Mouse (Mus musculus) heart, embryonic 15.5 days (tissue): ENCODE measurements around the gene Etnk1. TPM values are rescaled to one million over a fixed set of nuclear protein-coding genes. Genes with fewer than 3 reads are reported as not detected.

Source experiments
- ATAC-seq: fragments of 200-750 bp; cut with Nextera tagmentation; replicated peaks from 2 replicates; pipeline ENCODE4 v1.8.0; 2017; ENCODE audit warnings: low read depth, moderate TSS enrichment; ENCODE audit not compliant: insufficient number of reproducible peaks, insufficient read depth, low FRiP score
- H3K27ac ChIP-seq: fragments of 300-500 bp; sonication (generic); 2 replicates; pipeline ENCODE4 v1.5.1; 2015; ENCODE audit warnings: mild to moderate bottlenecking, inconsistent platforms
- H3K27me3 ChIP-seq: fragments of 300-500 bp; sonication (generic); 2 replicates; pipeline ENCODE4 v1.6.1; 2015; ENCODE audit warnings: inconsistent platforms
- H3K36me3 ChIP-seq: fragments of 300-500 bp; sonication (generic); 2 replicates; pipeline ENCODE4 v1.6.1; 2015; ENCODE audit warnings: mild to moderate bottlenecking, inconsistent platforms
- H3K4me1 ChIP-seq: fragments of 300-500 bp; sonication (generic); replicated peaks from 2 replicates; pipeline ENCODE4 v1.6.1; 2015; ENCODE audit warnings: inconsistent platforms
- H3K4me2 ChIP-seq: fragments of 300-500 bp; sonication (generic); 2 replicates; pipeline ENCODE4 v1.6.1; 2015; ENCODE audit warnings: inconsistent platforms, mild to moderate bottlenecking, moderate library complexity
- H3K4me3 ChIP-seq: fragments of 300-500 bp; sonication (generic); 2 replicates; pipeline ENCODE4 v1.5.1; 2015; ENCODE audit warnings: mild to moderate bottlenecking, inconsistent platforms
- H3K9ac ChIP-seq: fragments of 300-500 bp; sonication (generic); 2 replicates; pipeline ENCODE4 v1.6.1; 2015; ENCODE audit warnings: mild to moderate bottlenecking, inconsistent platforms
- H3K9me3 ChIP-seq: fragments of 300-500 bp; sonication (generic); replicated peaks from 2 replicates; pipeline ENCODE4 v1.6.1; 2016; ENCODE audit warnings: inconsistent platforms
- WGBS: fragments of 180-500 bp; shearing (Covaris S2); methylation state at CpG from one replicate; pipeline ENCODE4 v1.1.7; 2015; ENCODE audit warnings: mixed read lengths; 5-methylcytosine and 5-hydroxymethylcytosine counted together
- polyA plus RNA-seq: library from polyadenylated mRNA; unstranded; fragments of >200 nt; fragmentation: Nextera tagmentation; extraction: Ambion mirVana; gene quantifications from 2 replicates; pipeline ENCODE4 v1.2.1, GENCODE M21; 2015

The Etnk1 gene
- polyA plus RNA-seq, 1 experiment from 2014 or later, result 10.8 TPM

GRCm38 (mm10) chr6:143259870-143260559 is 93.0 kb downstream of the Etnk1 start:
- peak overlapping the region; percentile 21; the same call in 1 of the 2 replicates for H3K4me2 ChIP-seq
- H3K4me3 ChIP-seq, result no peak overlapping the region
- H3K36me3 ChIP-seq, result no peaks in the 10 kb centered on the region
- H3K9me3 ChIP-seq, result no peaks in the 10 kb centered on the region
- H3K4me1 ChIP-seq, result 0 out of 2 replicates have a peak, but pooled peaks cover 3% of the 10 kb centered on the region
- 64% methylated on average over 18 of the region's 18 CpGs for WGBS
- no peak overlapping the region for H3K9ac ChIP-seq
- no peaks in the 10 kb centered on the region for H3K27me3 ChIP-seq
- no peak for ATAC-seq
- H3K27ac ChIP-seq, result no peak overlapping the region

- Histone ChIP-seq H3K4me2 (no peak overlapping the region), H3K27me3 (no peaks in the 10 kb centered on the region), H3K27ac (no peak overlapping the region), H3K9ac (no peak overlapping the region), H3K4me1 (0 out of 2 replicates have a peak, but pooled peaks cover 3% of the 10 kb centered on the region), H3K9me3 (no peaks in the 10 kb centered on the region), H3K36me3 (no peaks in the 10 kb centered on the region), H3K4me3 (no peak overlapping the region)
- 84% methylated on average over 14 of the region's 14 CpGs for WGBS
- no peak for ATAC-seq
These were observed 93.7 kb downstream of the Etnk1 start for GRCm38 (mm10) chr6:143260560-143261288.

- H3K27ac ChIP-seq, result no peak overlapping the region
- WGBS, result 75% methylated on average over 8 of the region's 8 CpGs
- H3K4me2 ChIP-seq, result no peak overlapping the region
- no peaks in the 10 kb centered on the region for H3K36me3 ChIP-seq
- H3K4me3 ChIP-seq, result no peak overlapping the region
- H3K27me3 ChIP-seq, result no peaks in the 10 kb centered on the region
- no peak overlapping the region for H3K9ac ChIP-seq
- 0 out of 2 replicates have a peak, but pooled peaks cover 3% of the 10 kb centered on the region for H3K4me1 ChIP-seq
- ATAC-seq, result no peak
- H3K9me3 ChIP-seq, result no peaks in the 10 kb centered on the region
These were observed 94.3 kb downstream of the Etnk1 start for GRCm38 (mm10) chr6:143261289-143261665.

- H3K9me3 ChIP-seq, result no peaks in the 10 kb centered on the region
- ATAC-seq, result no peak
- WGBS, result 77% methylated on average over 10 of the region's 10 CpGs
- no peak overlapping the region for H3K9ac ChIP-seq
- no peak overlapping the region for H3K27ac ChIP-seq
- no peak overlapping the region for H3K4me2 ChIP-seq
- H3K36me3 ChIP-seq, result no peaks in the 10 kb centered on the region
- no peak overlapping the region for H3K4me3 ChIP-seq
- H3K4me1 ChIP-seq, result no peaks in the 10 kb centered on the region
- H3K27me3 ChIP-seq, result no peaks in the 10 kb centered on the region
These were observed 98.5 kb downstream of the Etnk1 start for GRCm38 (mm10) chr6:143265482-143265881.

GRCm38 (mm10) chr6:143279222-143279621 is 112.2 kb downstream of the Etnk1 start:
- H3K27me3 ChIP-seq, result no peaks in the 10 kb centered on the region
- no peak overlapping the region for H3K27ac ChIP-seq
- H3K9me3 ChIP-seq, result no peaks in the 10 kb centered on the region
- peaks cover under 1% of the 10 kb centered on the region; the same call in 1 of the 2 replicates for H3K4me1 ChIP-seq
- 48% methylated on average over 3 of the region's 3 CpGs for WGBS
- no peaks in the 10 kb centered on the region for H3K36me3 ChIP-seq
- H3K4me2 ChIP-seq, result no peak overlapping the region
- no peak overlapping the region for H3K4me3 ChIP-seq
- H3K9ac ChIP-seq, result no peak overlapping the region
- no peak for ATAC-seq

Other genes with a start within 250 kb of the Etnk1 start
- gene St8sia1, start 202.8 kb upstream of the Etnk1 start, polyA plus RNA-seq, result 0.88 and 1.3 TPM in 2 replicates
- gene C2cd5, start 67.1 kb upstream of the Etnk1 start, polyA plus RNA-seq, result 16.0 and 18.7 TPM in 2 replicates